Mouse (Mus musculus): ENCODE data around the gene Mmd2.

DNA sequence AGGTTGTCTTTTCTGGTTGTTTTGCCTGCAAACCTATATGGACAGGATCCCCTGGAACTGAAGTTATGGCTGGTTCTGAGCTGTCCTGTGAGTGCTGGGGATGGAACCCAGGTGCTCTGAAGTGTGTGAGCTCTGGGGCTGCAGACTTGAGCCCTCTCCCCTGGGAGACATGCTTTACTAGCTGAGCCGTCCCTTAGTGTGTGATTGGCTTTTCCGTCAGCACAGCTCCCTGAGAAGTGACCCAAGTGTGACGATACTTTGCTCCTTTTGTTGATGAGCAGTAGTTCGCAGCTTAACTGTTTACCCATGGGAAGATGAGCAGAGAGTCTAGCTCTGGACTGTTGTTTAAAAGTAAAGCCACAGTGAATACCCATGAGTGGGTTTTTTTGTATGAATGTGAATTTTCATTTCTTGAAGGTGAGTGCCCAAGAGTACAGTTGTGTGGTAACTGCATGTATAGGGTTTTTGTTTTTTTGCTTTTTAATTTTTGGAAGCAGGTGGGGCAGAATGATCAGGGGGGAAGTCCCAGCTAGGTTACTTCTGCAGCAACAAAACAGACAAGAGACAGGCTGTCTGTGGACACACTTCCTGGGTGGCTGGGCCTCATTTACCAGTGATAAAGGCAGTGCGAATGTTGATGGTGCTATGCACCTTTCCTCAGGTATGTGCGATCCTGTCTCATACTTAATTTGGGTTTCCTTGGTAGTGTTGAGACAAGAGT is 32.9 kb upstream of the Mmd2 start:
- no peak for TF ChIP-seq POLR2A (IDR thresholded peaks at IDR 0.05; ENCODE audit: insufficient read length, low read depth)
- no peak for TF ChIP-seq TCF12 (IDR thresholded peaks at IDR 0.05; ENCODE audit: insufficient read depth, poor library complexity, severe bottlenecking)
- no peak for TF ChIP-seq USF1 (IDR thresholded peaks at IDR 0.05; ENCODE audit: low read depth)
- no peak for TF ChIP-seq MAX (IDR thresholded peaks at IDR 0.05; ENCODE audit: low read depth)
- no peak for TF ChIP-seq REST (IDR thresholded peaks at IDR 0.05; ENCODE audit: insufficient read depth, insufficient read length)
- TF ChIP-seq MYOG (IDR thresholded peaks at IDR 0.05; ENCODE audit: control insufficient read depth in 1 of 3, insufficient read depth in 1 of 3, insufficient read length in 2 of 3, low read depth in 2 of 3) = no peak
- no peak for TF ChIP-seq CEBPB (IDR thresholded peaks at IDR 0.05; ENCODE audit: insufficient read depth, poor library complexity, severe bottlenecking)
- TF ChIP-seq POLR2AphosphoS2 (IDR thresholded peaks at IDR 0.05; ENCODE audit: insufficient read length, low read depth) = no peak
- no peak for TF ChIP-seq TCF3 (IDR thresholded peaks at IDR 0.05; ENCODE audit: insufficient read length, low read depth)
- TF ChIP-seq MYOD1 (IDR thresholded peaks at IDR 0.05; ENCODE audit: control insufficient read depth in 1 of 3, insufficient read length in 2 of 3, low read depth in 2 of 3) = no peak
- TF ChIP-seq E2F4 (IDR thresholded peaks at IDR 0.05; ENCODE audit: insufficient read depth) = no peak
